Mouse (Mus musculus): Measurements from ENCODE around the gene R3hdm4.
"Not testable (repeated sequence)": the region's sequence is repeated elsewhere in the genome, so short reads cannot be mapped to it uniquely, and the experiment has no call there.

The R3hdm4 gene

GRCm38 (mm10) chr10:79896814-79897213, 24.2 kb downstream of the R3hdm4 start:
- no peak for DNase-seq

DNA sequence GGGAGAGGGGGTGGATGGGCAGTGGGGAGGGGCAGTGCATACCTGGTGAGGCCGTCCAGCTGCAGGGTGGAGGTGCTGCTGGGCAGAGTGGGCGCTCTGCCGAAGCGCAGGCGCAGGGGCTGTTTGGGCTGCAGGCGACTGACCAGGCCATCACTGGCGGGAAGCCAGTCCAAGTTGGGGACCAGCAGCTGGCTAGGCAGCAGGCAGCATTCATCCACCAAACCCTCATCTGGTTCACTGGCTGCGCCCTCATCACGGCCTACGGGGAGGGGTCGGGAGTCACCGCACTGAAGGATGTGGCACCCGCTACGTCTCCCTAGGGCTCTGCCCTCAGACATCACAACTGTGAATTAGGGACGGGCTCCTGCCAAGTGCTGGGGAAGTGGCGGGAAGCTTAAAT, 24.7 kb downstream of the R3hdm4 start:
- DNase-seq: no peak

DNA sequence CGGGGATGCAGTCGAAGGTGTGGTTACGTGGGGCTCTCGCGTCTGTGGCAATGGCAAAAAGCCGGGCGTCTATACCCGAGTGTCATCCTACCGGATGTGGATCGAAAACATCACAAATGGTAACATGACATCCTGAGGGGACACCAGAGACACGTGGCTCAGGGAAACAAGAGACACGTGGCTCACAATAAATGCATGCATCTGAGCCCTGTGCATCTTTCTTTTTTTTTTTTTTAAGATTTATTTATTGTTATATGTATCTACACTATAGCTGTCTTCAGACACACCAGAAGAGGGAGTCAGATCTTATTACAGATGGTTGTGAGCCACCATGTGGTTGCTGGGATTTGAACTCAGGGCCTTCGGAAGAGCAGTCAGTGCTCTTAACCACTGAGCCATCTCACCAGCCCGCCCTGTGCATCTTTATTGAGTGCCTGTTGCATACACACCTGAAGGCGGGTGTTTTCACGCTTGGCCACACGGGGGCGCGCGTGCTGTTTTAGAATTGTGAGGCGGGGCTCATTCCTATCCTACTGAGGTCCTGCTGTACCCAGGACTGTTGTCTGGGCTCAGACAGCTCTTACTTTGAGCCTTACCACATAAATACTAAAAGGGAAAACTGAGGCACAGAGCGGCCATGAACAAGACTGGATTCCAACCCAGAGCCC, 28.4 kb downstream of the R3hdm4 start:
- DNase-seq: peak; percentile 95

- DNase-seq: no peak
Observed at GRCm38 (mm10) chr10:79890670-79891069, 30.3 kb downstream of the R3hdm4 start, which contains the start of gene Cfd. Gene Cfd, plus strand, starts transcription at chr10:79890853.

- DNase-seq: no peak
Observed at GRCm38 (mm10) chr10:79889386-79889785, 31.6 kb downstream of the R3hdm4 start.

GRCm38 (mm10) chr10:79886611-79887010, 34.4 kb downstream of the R3hdm4 start:
- peak; percentile 91 for DNase-seq

DNA sequence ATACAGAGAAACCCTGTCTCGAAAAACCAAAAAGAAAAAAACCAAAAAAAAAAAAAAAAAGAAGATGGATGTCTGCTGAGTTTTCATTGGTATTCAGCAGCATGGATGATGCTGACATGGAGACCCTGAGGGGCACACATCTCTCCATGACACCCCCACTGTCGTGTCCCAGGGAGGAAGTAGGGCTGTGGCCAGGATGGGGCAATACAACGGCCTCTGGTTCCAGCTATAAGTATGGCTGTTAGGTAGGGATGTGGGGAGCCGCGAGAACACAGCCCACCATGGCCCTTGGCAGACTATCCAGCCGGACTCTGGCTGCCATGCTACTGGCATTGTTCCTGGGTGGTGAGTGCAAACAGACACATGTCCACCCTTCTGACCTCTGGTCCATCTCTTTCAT, 35.0 kb downstream of the R3hdm4 start, which contains the start of gene Elane:
Elane (plus strand) TSS at position 194 of the 400 bp plus-strand sequence.
- DNase-seq: peak; percentile 87

- DNase-seq: not testable (repeated sequence)
Observed at GRCm38 (mm10) chr10:79884938-79885337, 36.1 kb downstream of the R3hdm4 start.

GRCm38 (mm10) chr10:79884446-79884845, 36.6 kb downstream of the R3hdm4 start:
- DNase-seq: peak; percentile 98

GRCm38 (mm10) chr10:79883297-79884084, 37.5 kb downstream of the R3hdm4 start:
- DNase-seq: peak; percentile 95

DNA sequence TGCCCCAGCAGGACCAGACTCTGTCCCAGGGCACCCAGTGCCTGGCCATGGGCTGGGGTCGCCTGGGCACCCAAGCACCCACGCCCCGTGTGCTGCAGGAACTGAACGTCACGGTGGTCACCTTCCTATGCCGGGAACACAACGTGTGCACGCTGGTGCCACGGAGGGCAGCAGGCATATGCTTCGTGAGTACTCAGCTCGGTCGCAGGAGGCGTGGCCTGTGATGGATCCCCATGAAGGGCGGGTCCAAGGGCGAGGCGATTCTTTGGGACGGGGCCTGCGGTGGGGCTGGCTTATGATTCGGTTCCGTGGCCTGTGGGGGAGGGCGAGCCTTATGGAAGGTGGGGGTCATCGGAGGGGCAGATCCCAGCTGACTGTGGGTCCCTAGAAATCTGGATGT, 39.0 kb downstream of the R3hdm4 start:
- peak; percentile 93 for DNase-seq

DNA sequence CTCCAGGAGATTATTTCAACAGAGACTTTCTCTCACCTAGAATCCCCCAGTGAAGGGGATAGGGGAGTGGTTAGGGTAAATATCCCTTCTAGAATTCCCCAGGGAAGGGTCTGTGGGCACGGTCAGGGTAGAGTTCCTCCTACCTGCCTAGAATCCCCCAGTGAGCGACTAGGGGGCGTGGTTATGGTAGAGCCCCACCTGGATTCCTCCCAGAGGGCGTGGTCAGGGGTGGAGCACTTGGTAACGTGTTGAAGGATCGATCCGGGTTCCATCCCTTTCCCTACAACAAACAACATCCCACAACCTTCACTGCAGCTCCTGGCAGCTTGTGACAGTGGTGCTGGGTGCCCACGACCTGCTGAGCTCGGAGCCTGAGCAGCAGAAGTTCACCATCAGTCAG, 40.3 kb downstream of the R3hdm4 start:
- peak; percentile 87 for DNase-seq

DNA sequence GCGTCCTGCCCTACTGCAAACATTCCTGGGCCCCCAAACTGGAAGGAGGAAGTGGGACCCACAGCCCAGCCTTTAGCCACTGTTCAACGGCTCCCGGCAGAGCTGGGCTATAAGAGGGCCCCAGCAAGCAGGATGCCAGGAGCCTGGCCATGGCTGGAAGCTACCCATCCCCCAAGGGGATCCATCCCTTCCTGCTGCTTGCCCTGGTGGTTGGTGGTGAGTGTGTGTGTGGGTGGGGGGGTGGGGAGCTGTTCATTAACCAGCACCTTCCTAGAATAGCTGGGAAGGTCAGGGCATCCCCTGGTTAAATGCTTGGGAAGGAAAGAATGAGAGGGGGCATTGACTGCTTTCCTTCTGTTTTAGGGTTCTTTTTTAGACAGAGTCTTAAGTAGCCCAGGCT, 41.5 kb downstream of the R3hdm4 start:
- no peak for DNase-seq

- peak; percentile 98 for DNase-seq
Observed at GRCm38 (mm10) chr10:79877757-79878156, 43.3 kb downstream of the R3hdm4 start.

- peak; percentile 96 for DNase-seq
Observed at GRCm38 (mm10) chr10:79877174-79877573, 43.8 kb downstream of the R3hdm4 start.

GRCm38 (mm10) chr10:79874290-79874862, 46.6 kb downstream of the R3hdm4 start, which contains the start of the genes Prtn3 and Plppr3:
Gene Prtn3, plus strand, starts transcription at chr10:79874476.
Gene Plppr3, minus strand, starts transcription at chr10:79874634.
- DNase-seq: peak; percentile 91

GRCm38 (mm10) chr10:79873715-79874289, 47.2 kb downstream of the R3hdm4 start:
- peak; percentile 85 for DNase-seq

DNA sequence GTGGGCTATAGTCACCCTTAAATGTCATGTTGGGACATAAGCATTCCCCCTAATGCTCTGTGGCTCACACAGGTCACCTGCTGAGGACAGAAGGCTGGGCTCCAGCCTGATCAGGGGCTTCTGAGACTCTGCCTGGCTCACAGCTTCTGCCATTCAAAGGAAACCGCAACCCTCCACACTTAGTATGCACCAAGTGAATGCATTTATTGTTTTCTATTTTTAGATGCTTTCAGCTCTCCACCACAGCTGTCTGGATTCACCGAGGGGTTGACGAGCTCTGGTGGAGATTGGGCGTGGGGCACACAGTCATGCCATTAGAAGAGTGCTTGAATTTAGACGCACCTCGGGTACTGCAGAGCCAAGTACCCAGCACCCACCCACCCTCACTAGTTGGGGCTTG, 47.7 kb downstream of the R3hdm4 start:
- DNase-seq: no peak

- peak; percentile 87 for DNase-seq
Observed at GRCm38 (mm10) chr10:79872862-79873261, 48.1 kb downstream of the R3hdm4 start.

GRCm38 (mm10) chr10:79871845-79872244, 49.2 kb downstream of the R3hdm4 start:
- DNase-seq: no peak

- peak; percentile 92 for DNase-seq
Observed at GRCm38 (mm10) chr10:79866601-79867000, 54.4 kb downstream of the R3hdm4 start.

DNA sequence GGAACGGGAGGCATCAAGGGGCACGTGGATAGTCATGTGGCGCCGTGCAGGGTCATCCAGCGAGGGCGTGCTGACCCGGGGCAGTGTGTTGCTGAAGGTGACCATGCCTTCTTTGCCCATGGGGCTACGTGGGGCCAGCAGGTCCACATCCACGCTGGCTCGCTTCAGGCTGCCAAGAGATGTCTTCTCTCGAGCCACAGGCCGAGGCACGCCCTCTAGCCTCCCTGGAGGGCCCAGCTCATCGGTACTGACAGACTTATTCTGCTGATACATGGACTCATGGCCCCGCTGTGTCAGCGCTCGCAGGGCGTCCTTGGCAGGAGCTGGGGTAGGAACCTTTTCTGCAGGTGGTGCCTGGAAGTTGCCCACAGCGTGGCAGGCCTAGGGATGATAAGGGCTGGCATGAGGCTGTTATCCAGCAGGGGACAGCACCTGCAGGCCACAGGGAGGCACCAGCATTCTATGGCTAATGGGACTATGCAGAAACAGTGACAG, 55.2 kb downstream of the R3hdm4 start:
- DNase-seq: peak; percentile 96

DNA sequence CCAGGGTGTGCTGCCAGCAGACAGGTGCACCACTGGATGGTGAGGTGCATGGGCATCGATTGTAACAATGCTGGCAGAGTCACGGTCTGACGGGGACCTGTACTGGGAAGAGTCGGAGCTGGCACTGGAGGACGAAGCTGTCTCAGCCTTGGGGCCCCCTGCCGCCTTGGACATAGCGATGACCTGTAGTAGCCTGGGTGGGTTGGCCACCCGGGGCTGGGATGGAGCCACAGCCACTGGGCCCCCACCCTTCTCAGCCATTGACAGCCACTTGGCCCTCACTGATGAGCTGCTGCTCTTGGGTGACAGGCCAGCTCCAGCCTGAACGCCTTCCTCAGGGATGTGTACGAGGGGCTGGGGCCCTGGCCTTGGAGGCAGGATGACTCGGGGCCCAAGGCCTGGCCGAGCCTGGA, 55.8 kb downstream of the R3hdm4 start:
- DNase-seq: peak; percentile 94

All from heart, adult 11 months (tissue).